Mouse (Mus musculus): ENCODE results near the gene Tlk2. TPM values are rescaled to one million over a fixed set of nuclear protein-coding genes. Genes with fewer than 3 reads are reported as not detected.
A peak's percentile ranks its signal among the peaks of the same experiment; 100 is the strongest.

Gene Tlk2
- polyA plus RNA-seq, 1 experiment from 2014 or later: 7.4 TPM

- peak overlapping the region; percentile 68 for H3K4me2 ChIP-seq (replicated peaks; ENCODE audit: low read depth)
- H3K36me3 ChIP-seq (ENCODE audit: control insufficient read depth, insufficient read depth, low read length): no peaks in the 10 kb centered on the region
- peak; percentile 20 for DNase-seq (ENCODE audit: low spot score)
- peak overlapping the region; percentile 48; the same call in 1 of the 2 replicates for H3K9ac ChIP-seq (ENCODE audit: low read length)
- H3K4me3 ChIP-seq (ENCODE audit: low read depth, low read length): peak overlapping the region; percentile 55
- no peaks in the 10 kb centered on the region for H3K27me3 ChIP-seq (ENCODE audit: control insufficient read depth, insufficient read depth, low read length)
- no peak for ATAC-seq (ENCODE audit: low FRiP score, low TSS enrichment)
- TF ChIP-seq EP300 (optimal IDR thresholded peaks at IDR 0.05) (no peak), CTCF (IDR thresholded peaks at IDR 0.05; ENCODE audit: low read depth) (no peak)
- H3K27ac ChIP-seq (replicated peaks): peak overlapping the region; percentile 71
- 39% methylated on average over 9 of the region's 9 CpGs for WGBS
- peaks cover 2% of the 10 kb centered on the region; the same call in 1 of the 2 replicates for H3K4me1 ChIP-seq (replicated peaks; ENCODE audit: control insufficient read depth, insufficient read depth)
- H3K9me3 ChIP-seq (ENCODE audit: control insufficient read depth, low read length): no peaks in the 10 kb centered on the region
Observed at GRCm38 (mm10) chr11:105293901-105294494, 115.4 kb downstream of the Tlk2 start.

GRCm38 (mm10) chr11:105296084-105296483, 117.5 kb downstream of the Tlk2 start:
- no peak overlapping the region for H3K27ac ChIP-seq (replicated peaks)
- ATAC-seq (ENCODE audit: low FRiP score, low TSS enrichment) (no peak), DNase-seq (ENCODE audit: low spot score) (no peak)
- no peaks in the 10 kb centered on the region for H3K27me3 ChIP-seq (ENCODE audit: control insufficient read depth, insufficient read depth, low read length)
- TF ChIP-seq CTCF (IDR thresholded peaks at IDR 0.05; ENCODE audit: low read depth): no peak
- no peak for TF ChIP-seq EP300 (optimal IDR thresholded peaks at IDR 0.05)
- H3K4me2 ChIP-seq (replicated peaks; ENCODE audit: low read depth): no peak overlapping the region
- no peaks in the 10 kb centered on the region for H3K9me3 ChIP-seq (ENCODE audit: control insufficient read depth, low read length)
- H3K4me1 ChIP-seq (replicated peaks; ENCODE audit: control insufficient read depth, insufficient read depth): peaks cover 2% of the 10 kb centered on the region; the same call in 1 of the 2 replicates
- H3K9ac ChIP-seq (ENCODE audit: low read length): no peak overlapping the region
- WGBS: 81% methylated on average over 10 of the region's 10 CpGs
- no peaks in the 10 kb centered on the region for H3K36me3 ChIP-seq (ENCODE audit: control insufficient read depth, insufficient read depth, low read length)
- no peak overlapping the region for H3K4me3 ChIP-seq (ENCODE audit: low read depth, low read length)

GRCm38 (mm10) chr11:105310197-105310596, 131.6 kb downstream of the Tlk2 start:
- Histone ChIP-seq H3K4me1 (replicated peaks; ENCODE audit: control insufficient read depth, insufficient read depth) (no peaks in the 10 kb centered on the region), H3K4me3 (ENCODE audit: low read depth, low read length) (no peak overlapping the region), H3K9me3 (ENCODE audit: control insufficient read depth, low read length) (no peaks in the 10 kb centered on the region), H3K36me3 (ENCODE audit: control insufficient read depth, insufficient read depth, low read length) (no peaks in the 10 kb centered on the region), H3K27ac (replicated peaks) (no peak overlapping the region), H3K4me2 (replicated peaks; ENCODE audit: low read depth) (no peak overlapping the region), H3K27me3 (ENCODE audit: control insufficient read depth, insufficient read depth, low read length) (no peaks in the 10 kb centered on the region), H3K9ac (ENCODE audit: low read length) (no peak overlapping the region)
- ATAC-seq (ENCODE audit: low FRiP score, low TSS enrichment) (no peak), DNase-seq (ENCODE audit: low spot score) (no peak)
- TF ChIP-seq EP300 (optimal IDR thresholded peaks at IDR 0.05): no peak
- no peak for TF ChIP-seq CTCF (IDR thresholded peaks at IDR 0.05; ENCODE audit: low read depth)
- 86% methylated on average over 7 of the region's 7 CpGs for WGBS

GRCm38 (mm10) chr11:105311291-105311975, 132.8 kb downstream of the Tlk2 start:
- DNase-seq (ENCODE audit: low spot score): no peak
- no peaks in the 10 kb centered on the region for H3K27me3 ChIP-seq (ENCODE audit: control insufficient read depth, insufficient read depth, low read length)
- no peaks in the 10 kb centered on the region for H3K4me1 ChIP-seq (replicated peaks; ENCODE audit: control insufficient read depth, insufficient read depth)
- H3K4me2 ChIP-seq (replicated peaks; ENCODE audit: low read depth): no peak overlapping the region
- H3K9me3 ChIP-seq (ENCODE audit: control insufficient read depth, low read length): no peaks in the 10 kb centered on the region
- TF ChIP-seq EP300 (optimal IDR thresholded peaks at IDR 0.05) (no peak), CTCF (IDR thresholded peaks at IDR 0.05; ENCODE audit: low read depth) (no peak)
- H3K36me3 ChIP-seq (ENCODE audit: control insufficient read depth, insufficient read depth, low read length): no peaks in the 10 kb centered on the region
- WGBS: 72% methylated on average over 24 of the region's 24 CpGs
- H3K4me3 ChIP-seq (ENCODE audit: low read depth, low read length): no peak overlapping the region
- ATAC-seq (ENCODE audit: low FRiP score, low TSS enrichment): no peak; the same call in 1 of the 2 replicates
- no peak overlapping the region; the same call in 1 of the 2 replicates for H3K27ac ChIP-seq (replicated peaks)
- no peak overlapping the region for H3K9ac ChIP-seq (ENCODE audit: low read length)

- Histone ChIP-seq H3K27me3 (ENCODE audit: control insufficient read depth, insufficient read depth, low read length) (no peaks in the 10 kb centered on the region), H3K27ac (replicated peaks) (peak overlapping the region; percentile 24; the same call in 1 of the 2 replicates), H3K9me3 (ENCODE audit: control insufficient read depth, low read length) (no peaks in the 10 kb centered on the region), H3K36me3 (ENCODE audit: control insufficient read depth, insufficient read depth, low read length) (no peaks in the 10 kb centered on the region), H3K4me3 (ENCODE audit: low read depth, low read length) (no peak overlapping the region), H3K4me1 (replicated peaks; ENCODE audit: control insufficient read depth, insufficient read depth) (no peaks in the 10 kb centered on the region), H3K4me2 (replicated peaks; ENCODE audit: low read depth) (no peak overlapping the region), H3K9ac (ENCODE audit: low read length) (no peak overlapping the region)
- 54% methylated on average over 12 of the region's 12 CpGs for WGBS
- TF ChIP-seq CTCF (IDR thresholded peaks at IDR 0.05; ENCODE audit: low read depth) (no peak), EP300 (optimal IDR thresholded peaks at IDR 0.05) (no peak)
- no peak for DNase-seq (ENCODE audit: low spot score)
- ATAC-seq (ENCODE audit: low FRiP score, low TSS enrichment): no peak
Observed at GRCm38 (mm10) chr11:105312311-105312942, 133.8 kb downstream of the Tlk2 start.
